9 mouse cellular contexts compared by ENCODE assay signal in genomic region chr2:180228592-180228991, GRCm38 (mm10). TPM values are rescaled to one million over a fixed set of nuclear protein-coding genes. Genes with fewer than 3 reads are reported as not detected.
DNase-seq lines count a peak whose midpoint lies in the region; ATAC-seq and TF ChIP-seq lines count a peak whose summit lies in the region.
"Had no signal": no experiment of that assay in that cellular context is flagged by ENCODE, and none has a peak within 500 bp of the region (broad histone marks: within the 10 kb centered on the region; RNA-seq: fewer than 3 reads in every experiment).

No protein-coding gene starts in this region.

- H3K9ac ChIP-seq in hindbrain, embryonic 11.5 days (ENCODE audit: low read depth, low read length), result no peak overlapping the region
- H3K9ac ChIP-seq in neural tube, embryonic 15.5 days (replicated peaks), result no peak overlapping the region

- peaks cover 44% of the 10 kb centered on the region for H3K27me3 ChIP-seq in hindbrain, embryonic 10.5 days (ENCODE audit: insufficient read depth, poor library complexity, severe bottlenecking)
- peaks cover 20% of the 10 kb centered on the region for H3K27me3 ChIP-seq in hindbrain, embryonic 11.5 days (ENCODE audit: control insufficient read depth, insufficient read depth, low read length)
- H3K27me3 ChIP-seq in small intestine, adult 2 months (ENCODE audit: control insufficient read depth, insufficient read depth, low read length), result peaks cover 11% of the 10 kb centered on the region
- H3K27me3 ChIP-seq in neural tube, embryonic 15.5 days (replicated peaks), result peaks cover 38% of the 10 kb centered on the region

- H3K9me3 ChIP-seq in hindbrain, embryonic 10.5 days, result no peaks in the 10 kb centered on the region
- H3K9me3 ChIP-seq in hindbrain, embryonic 11.5 days (ENCODE audit: control insufficient read depth, low read length), result no peaks in the 10 kb centered on the region
- no peaks in the 10 kb centered on the region for H3K9me3 ChIP-seq in neural tube, embryonic 15.5 days (replicated peaks)
- H3K9me3 ChIP-seq: megakaryocyte, embryonic 14.5 days had no signal

- intact Hi-C loops in gastrocnemius, postnatal 14 days (cut with DNase I; ENCODE audit: low total_unique reads), result no loop called here

- H3K4me1 ChIP-seq in hindbrain, embryonic 10.5 days (replicated peaks), result peaks cover 73% of the 10 kb centered on the region
- peaks cover 11% of the 10 kb centered on the region for H3K4me1 ChIP-seq in hindbrain, embryonic 11.5 days (replicated peaks; ENCODE audit: control insufficient read depth, insufficient read depth, low read length)
- H3K4me1 ChIP-seq in small intestine, adult 2 months (ENCODE audit: control insufficient read depth, insufficient read depth, insufficient read length, low read length), result peaks cover 21% of the 10 kb centered on the region
- peaks cover 38% of the 10 kb centered on the region for H3K4me1 ChIP-seq in neural tube, embryonic 15.5 days

- TF ChIP-seq CTCF in small intestine, adult 2 months (IDR thresholded peaks at IDR 0.05; ENCODE audit: extremely low read depth, insufficient read length, insufficient replicate concordance, low read depth, low read length), result peak; percentile 12; the same call in 1 of the 2 replicates

- no peak overlapping the region for H3K4me2 ChIP-seq in hindbrain, embryonic 11.5 days (replicated peaks; ENCODE audit: low read depth, low read length)
- no peak overlapping the region for H3K4me2 ChIP-seq in neural tube, embryonic 15.5 days

- no peak for DNase-seq in hindbrain, embryonic 10.5 days (ENCODE audit: low spot score)
- DNase-seq in hindbrain, embryonic 11.5 days (ENCODE audit: low spot score), result no peak
- peak; percentile 66 for DNase-seq in gastrocnemius, postnatal 14 days
- DNase-seq in kidney, postnatal 10 days, result peak; percentile 73
- no peak for DNase-seq in B cell, adult 2 months
- DNase-seq in thymus, postnatal 36 days, result no peak

- no peak; the same call in 1 of the 2 replicates for TF ChIP-seq POLR2A in small intestine, adult 2 months (IDR thresholded peaks at IDR 0.05; ENCODE audit: low read depth, low read length)

- no peak for ATAC-seq in hindbrain, embryonic 11.5 days (ENCODE audit: low FRiP score)
- ATAC-seq in neural tube, embryonic 15.5 days (ENCODE audit: low FRiP score), result no peak

- H3K27ac ChIP-seq in hindbrain, embryonic 10.5 days, result peak overlapping the region; percentile 68
- H3K27ac ChIP-seq in hindbrain, embryonic 11.5 days (ENCODE audit: low read depth, low read length), result no peak overlapping the region
- peak overlapping the region; percentile 43 for H3K27ac ChIP-seq in small intestine, adult 2 months (ENCODE audit: insufficient read depth, low read depth, low read length)
- H3K27ac ChIP-seq in neural tube, embryonic 15.5 days (replicated peaks), result no peak overlapping the region

- no peaks in the 10 kb centered on the region for H3K36me3 ChIP-seq in hindbrain, embryonic 10.5 days
- no peaks in the 10 kb centered on the region for H3K36me3 ChIP-seq in hindbrain, embryonic 11.5 days (ENCODE audit: control insufficient read depth, insufficient read depth, low read length)
- no peaks in the 10 kb centered on the region for H3K36me3 ChIP-seq in small intestine, adult 2 months (ENCODE audit: control insufficient read depth, insufficient read depth, low read length)
- H3K36me3 ChIP-seq in neural tube, embryonic 15.5 days, result no peaks in the 10 kb centered on the region

- no peak overlapping the region for H3K4me3 ChIP-seq in hindbrain, embryonic 10.5 days
- no peak overlapping the region for H3K4me3 ChIP-seq in hindbrain, embryonic 11.5 days (ENCODE audit: low read depth, low read length)
- H3K4me3 ChIP-seq in small intestine, adult 2 months (ENCODE audit: low read depth, low read length), result no peak overlapping the region
- no peak overlapping the region for H3K4me3 ChIP-seq in neural tube, embryonic 15.5 days (replicated peaks)
- H3K4me3 ChIP-seq: megakaryocyte, embryonic 14.5 days had no signal

- WGBS in hindbrain, embryonic 10.5 days, result 81% methylated on average over 7 of the region's 7 CpGs
- WGBS in hindbrain, embryonic 11.5 days, result 80% methylated on average over 7 of the region's 7 CpGs
- WGBS in small intestine, adult 2 months, result 34% methylated on average over 7 of the region's 7 CpGs
- WGBS in neural tube, embryonic 15.5 days, result 48% methylated on average over 7 of the region's 7 CpGs

RNA-seq across cellular contexts. Expression of gene Lama5, which starts 2.9 kb away (rescaled TPM):
- 7.2 and 10.8 TPM in 2 replicates for polyA plus RNA-seq in hindbrain, embryonic 10.5 days (2016; fragmentation: Nextera tagmentation; extraction: Ambion mirVana)
- polyA plus RNA-seq in hindbrain, embryonic 11.5 days (2014; fragmentation: Nextera tagmentation; extraction: Ambion mirVana), result 3.3 and 4.4 TPM in 2 replicates
- total RNA-seq in gastrocnemius, postnatal 14 days (2021), result 10 to 100 TPM; 17.9 to 18.0 TPM
- polyA plus RNA-seq in small intestine, adult 2 months (2012; rRNA removed), result 36.0 and 41.7 TPM in 2 replicates
- polyA plus RNA-seq in neural tube, embryonic 15.5 days (2015; fragmentation: Nextera tagmentation; extraction: Ambion mirVana), result 1.2 and 4.4 TPM in 2 replicates

RNA-seq across cellular contexts. Expression of gene Rps21, which starts 28.6 kb away (rescaled TPM):
- 440 and 510 TPM in 2 replicates for polyA plus RNA-seq in hindbrain, embryonic 10.5 days (2016; fragmentation: Nextera tagmentation; extraction: Ambion mirVana)
- polyA plus RNA-seq in hindbrain, embryonic 11.5 days (2014; fragmentation: Nextera tagmentation; extraction: Ambion mirVana), result 432 and 442 TPM in 2 replicates
- total RNA-seq in gastrocnemius, postnatal 14 days (2021), result 100 to 1,000 TPM; 456 to 506 TPM
- polyA plus RNA-seq in small intestine, adult 2 months (2012; rRNA removed), result 2,052 and 2,413 TPM in 2 replicates
- 382 and 405 TPM in 2 replicates for polyA plus RNA-seq in neural tube, embryonic 15.5 days (2015; fragmentation: Nextera tagmentation; extraction: Ambion mirVana)

RNA-seq across cellular contexts. Expression of gene Cables2, which starts 44.7 kb away (rescaled TPM):
- polyA plus RNA-seq in hindbrain, embryonic 10.5 days (2016; fragmentation: Nextera tagmentation; extraction: Ambion mirVana), result 12.6 and 16.0 TPM in 2 replicates
- 14.0 and 16.8 TPM in 2 replicates for polyA plus RNA-seq in hindbrain, embryonic 11.5 days (2014; fragmentation: Nextera tagmentation; extraction: Ambion mirVana)
- 1 to 10 TPM; 6.8 to 9.2 TPM for total RNA-seq in gastrocnemius, postnatal 14 days (2021)
- 15.3 and 32.0 TPM in 2 replicates for polyA plus RNA-seq in small intestine, adult 2 months (2012; rRNA removed)
- 21.2 and 25.6 TPM in 2 replicates for polyA plus RNA-seq in neural tube, embryonic 15.5 days (2015; fragmentation: Nextera tagmentation; extraction: Ambion mirVana)

RNA-seq across cellular contexts. Expression of gene Adrm1, which starts 57.3 kb away (rescaled TPM):
- polyA plus RNA-seq in hindbrain, embryonic 10.5 days (2016; fragmentation: Nextera tagmentation; extraction: Ambion mirVana), result 278 and 297 TPM in 2 replicates
- 174 and 183 TPM in 2 replicates for polyA plus RNA-seq in hindbrain, embryonic 11.5 days (2014; fragmentation: Nextera tagmentation; extraction: Ambion mirVana)
- total RNA-seq in gastrocnemius, postnatal 14 days (2021), result 10 to 100 TPM; 95.7 to 97.3 TPM
- polyA plus RNA-seq in small intestine, adult 2 months (2012; rRNA removed), result 103 and 148 TPM in 2 replicates
- polyA plus RNA-seq in neural tube, embryonic 15.5 days (2015; fragmentation: Nextera tagmentation; extraction: Ambion mirVana), result 196 and 203 TPM in 2 replicates

Comparison
In these comparisons a context has a peak if more than half of its experiments do, and no peak if none do; other contexts are left out.
1. H3K27ac ChIP-seq: peak in hindbrain, embryonic 10.5 days (single experiment) and small intestine, adult 2 months (single experiment); none in hindbrain, embryonic 11.5 days (single experiment) and neural tube, embryonic 15.5 days (single experiment).
2. DNase-seq: peak in gastrocnemius, postnatal 14 days (single experiment) and kidney, postnatal 10 days (single experiment); none in hindbrain, embryonic 10.5 days (single experiment), hindbrain, embryonic 11.5 days (single experiment), B cell, adult 2 months (0 of 2) and thymus, postnatal 36 days (0 of 2).